Mouse (Mus musculus): ENCODE data around the gene Dock4. TPM values are rescaled to one million over a fixed set of nuclear protein-coding genes. Genes with fewer than 3 reads are reported as not detected.
"Not testable (repeated sequence)": the region's sequence is repeated elsewhere in the genome, so short reads cannot be mapped to it uniquely, and the experiment has no call there.

The Dock4 gene
- polyA plus RNA-seq, 1 experiment from 2014 or later: 12.6 TPM

DNA sequence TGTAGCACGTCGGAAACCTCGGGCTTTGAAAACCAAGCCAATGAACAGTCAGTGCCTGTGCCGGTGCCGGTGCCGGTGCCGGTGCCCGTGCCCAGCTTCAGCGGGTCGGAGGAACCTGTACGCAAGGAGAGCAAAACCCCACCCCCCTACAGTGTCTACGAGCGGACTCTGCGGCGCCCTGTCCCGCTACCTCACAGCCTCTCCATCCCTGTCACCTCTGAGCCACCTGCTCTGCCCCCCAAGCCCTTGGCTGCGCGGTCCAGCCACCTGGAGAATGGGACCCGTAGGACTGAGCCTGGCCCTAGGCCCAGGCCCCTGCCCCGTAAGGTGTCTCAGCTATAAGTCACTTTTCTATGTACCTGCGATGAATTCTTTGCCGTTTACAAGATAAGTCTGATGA is 398.6 kb downstream of the Dock4 start:
- no peak for DNase-seq (ENCODE audit: low spot score, missing footprints)
- H3K36me3 ChIP-seq (ENCODE audit: control insufficient read depth, insufficient read depth, low read length): no peaks in the 10 kb centered on the region
- H3K4me1 ChIP-seq (ENCODE audit: control insufficient read depth, insufficient read depth, low read length): no peaks in the 10 kb centered on the region
- no peaks in the 10 kb centered on the region for H3K9me3 ChIP-seq (ENCODE audit: control insufficient read depth, low read length)
- no peak for ATAC-seq (ENCODE audit: low FRiP score)
- no peak overlapping the region for H3K4me3 ChIP-seq (ENCODE audit: low read depth, low read length)
- no peak overlapping the region for H3K4me2 ChIP-seq
- H3K9ac ChIP-seq (ENCODE audit: low read length): no peak overlapping the region
- no peak overlapping the region for H3K27ac ChIP-seq (ENCODE audit: low read depth, low read length)
- no peaks in the 10 kb centered on the region for H3K27me3 ChIP-seq (ENCODE audit: control insufficient read depth, insufficient read depth, low read length)
- 95% methylated on average over 21 of the region's 22 CpGs for WGBS

DNA sequence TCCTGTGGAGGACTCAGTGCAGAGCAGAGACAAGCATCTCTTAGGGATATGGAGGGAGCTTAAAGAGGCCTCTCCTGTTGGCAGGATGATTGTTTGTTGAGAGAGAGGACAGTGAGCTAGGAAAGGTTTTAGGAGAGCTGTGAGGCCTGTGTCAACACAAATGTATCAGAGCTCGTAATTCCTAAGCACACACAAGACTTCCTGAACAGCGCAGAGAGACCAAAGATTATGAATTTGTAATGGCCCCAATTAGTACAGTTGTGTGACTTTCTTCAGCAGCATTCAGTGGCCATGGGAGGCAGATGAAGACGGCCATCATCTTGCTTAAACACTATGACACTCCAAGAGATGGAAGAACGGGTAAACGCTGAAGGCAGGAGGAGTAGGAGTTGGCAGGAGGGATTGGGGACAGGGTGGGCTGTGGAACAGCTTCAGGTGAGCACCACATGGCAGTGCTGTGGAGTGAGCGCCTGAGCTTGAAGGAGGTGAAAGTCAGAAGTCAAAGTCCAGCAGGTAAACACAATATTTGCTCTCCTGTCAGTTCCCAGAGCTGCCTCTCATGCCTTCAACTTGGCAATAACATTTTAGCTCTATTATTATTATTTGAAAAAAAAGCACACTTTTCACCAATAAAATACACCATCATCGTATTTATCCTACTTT is 409.1 kb downstream of the Dock4 start:
- no peaks in the 10 kb centered on the region for H3K9me3 ChIP-seq (ENCODE audit: control insufficient read depth, low read length)
- no peaks in the 10 kb centered on the region for H3K36me3 ChIP-seq (ENCODE audit: control insufficient read depth, insufficient read depth, low read length)
- no peak overlapping the region for H3K4me3 ChIP-seq (ENCODE audit: low read depth, low read length)
- H3K4me1 ChIP-seq (ENCODE audit: control insufficient read depth, insufficient read depth, low read length): no peaks in the 10 kb centered on the region
- no peak for DNase-seq (ENCODE audit: low spot score, missing footprints)
- no peak for ATAC-seq (ENCODE audit: low FRiP score)
- no peak overlapping the region for H3K9ac ChIP-seq (ENCODE audit: low read length)
- no peak overlapping the region for H3K4me2 ChIP-seq
- H3K27me3 ChIP-seq (ENCODE audit: control insufficient read depth, insufficient read depth, low read length): no peaks in the 10 kb centered on the region
- 94% methylated on average over 7 of the region's 7 CpGs for WGBS
- H3K27ac ChIP-seq (ENCODE audit: low read depth, low read length): no peak overlapping the region

- Histone ChIP-seq H3K9ac (ENCODE audit: low read length) (no peak overlapping the region), H3K27ac (ENCODE audit: low read depth, low read length) (no peak overlapping the region), H3K4me2 (no peak overlapping the region), H3K4me1 (ENCODE audit: control insufficient read depth, insufficient read depth, low read length) (no peaks in the 10 kb centered on the region), H3K27me3 (ENCODE audit: control insufficient read depth, insufficient read depth, low read length) (no peaks in the 10 kb centered on the region), H3K36me3 (ENCODE audit: control insufficient read depth, insufficient read depth, low read length) (no peaks in the 10 kb centered on the region), H3K4me3 (ENCODE audit: low read depth, low read length) (no peak overlapping the region), H3K9me3 (ENCODE audit: control insufficient read depth, low read length) (no peaks in the 10 kb centered on the region)
- DNase-seq (ENCODE audit: low spot score, missing footprints) (no peak), ATAC-seq (ENCODE audit: low FRiP score) (no peak)
- 87% methylated on average over 7 of the region's 7 CpGs for WGBS
Measured at GRCm38 (mm10) chr12:40857466-40857865, 411.7 kb downstream of the Dock4 start.

- 86% methylated on average over 6 of the region's 7 CpGs for WGBS
- not testable (repeated sequence) for DNase-seq (ENCODE audit: low spot score, missing footprints)
Measured at GRCm38 (mm10) chr12:40858763-40859162, 413.0 kb downstream of the Dock4 start.

DNA sequence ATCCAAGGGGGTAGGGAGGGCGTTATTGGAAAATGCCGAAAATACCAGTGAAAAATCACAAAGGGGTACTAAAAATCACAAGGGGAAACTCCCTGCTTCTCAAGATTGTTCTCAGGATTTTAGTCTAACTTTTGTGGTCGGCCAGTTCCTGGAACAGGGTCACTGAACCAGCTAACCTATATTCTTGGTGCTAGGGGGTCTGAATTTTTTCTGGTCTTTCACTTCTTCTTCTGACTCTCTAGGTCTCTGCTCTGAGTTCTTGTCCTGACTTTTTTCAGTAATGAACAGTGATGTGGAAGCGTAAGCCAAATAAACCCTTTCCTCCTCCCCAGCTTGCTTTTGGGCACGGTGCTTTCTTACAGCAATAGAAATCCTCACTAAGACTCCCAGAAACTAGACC is 424.6 kb downstream of the Dock4 start:
- Histone ChIP-seq H3K4me2 (no peak overlapping the region), H3K4me1 (ENCODE audit: control insufficient read depth, insufficient read depth, low read length) (no peaks in the 10 kb centered on the region), H3K27me3 (ENCODE audit: control insufficient read depth, insufficient read depth, low read length) (no peaks in the 10 kb centered on the region), H3K4me3 (ENCODE audit: low read depth, low read length) (no peak overlapping the region), H3K27ac (ENCODE audit: low read depth, low read length) (no peak overlapping the region), H3K9me3 (ENCODE audit: control insufficient read depth, low read length) (no peaks in the 10 kb centered on the region), H3K36me3 (ENCODE audit: control insufficient read depth, insufficient read depth, low read length) (no peaks in the 10 kb centered on the region), H3K9ac (ENCODE audit: low read length) (no peak overlapping the region)
- 90% methylated on average over 5 of the region's 5 CpGs for WGBS
- ATAC-seq (ENCODE audit: low FRiP score) (no peak), DNase-seq (ENCODE audit: low spot score, missing footprints) (no peak)

More at GRCm38 (mm10) chr12:40858763-40859162, 413.0 kb downstream of the Dock4 start:
- H3K4me2 ChIP-seq; H3K4me1 ChIP-seq (ENCODE audit: control insufficient read depth, insufficient read depth, low read length); H3K9ac ChIP-seq (ENCODE audit: low read length); H3K4me3 ChIP-seq (ENCODE audit: low read depth, low read length); H3K36me3 ChIP-seq (ENCODE audit: control insufficient read depth, insufficient read depth, low read length); H3K9me3 ChIP-seq (ENCODE audit: control insufficient read depth, low read length); H3K27me3 ChIP-seq (ENCODE audit: control insufficient read depth, insufficient read depth, low read length); ATAC-seq (ENCODE audit: low FRiP score); H3K27ac ChIP-seq (ENCODE audit: low read depth, low read length): not testable (repeated sequence)

- no peak for ATAC-seq (ENCODE audit: low FRiP score)
- no peaks in the 10 kb centered on the region for H3K36me3 ChIP-seq (ENCODE audit: control insufficient read depth, insufficient read depth, low read length)
- H3K9ac ChIP-seq (ENCODE audit: low read length): no peak overlapping the region
- no peak overlapping the region for H3K4me3 ChIP-seq (ENCODE audit: low read depth, low read length)
- H3K27me3 ChIP-seq (ENCODE audit: control insufficient read depth, insufficient read depth, low read length): no peaks in the 10 kb centered on the region
- H3K9me3 ChIP-seq (ENCODE audit: control insufficient read depth, low read length): no peaks in the 10 kb centered on the region
- H3K4me2 ChIP-seq: no peak overlapping the region
- H3K4me1 ChIP-seq (ENCODE audit: control insufficient read depth, insufficient read depth, low read length): no peaks in the 10 kb centered on the region
- WGBS: 92% methylated on average over 3 of the region's 3 CpGs
- DNase-seq (ENCODE audit: low spot score, missing footprints): no peak
- no peak overlapping the region for H3K27ac ChIP-seq (ENCODE audit: low read depth, low read length)
Measured at GRCm38 (mm10) chr12:40872716-40873115, 427.0 kb downstream of the Dock4 start.

- not testable (repeated sequence) for H3K4me2 ChIP-seq; ATAC-seq (ENCODE audit: low FRiP score); H3K4me3 ChIP-seq (ENCODE audit: low read depth, low read length); H3K27me3 ChIP-seq (ENCODE audit: control insufficient read depth, insufficient read depth, low read length); H3K9me3 ChIP-seq (ENCODE audit: control insufficient read depth, low read length); H3K36me3 ChIP-seq (ENCODE audit: control insufficient read depth, insufficient read depth, low read length); H3K9ac ChIP-seq (ENCODE audit: low read length); H3K4me1 ChIP-seq (ENCODE audit: control insufficient read depth, insufficient read depth, low read length); H3K27ac ChIP-seq (ENCODE audit: low read depth, low read length); DNase-seq (ENCODE audit: low spot score, missing footprints)
- 86% methylated on average over 7 of the region's 7 CpGs for WGBS
Measured at GRCm38 (mm10) chr12:40873267-40873666, 427.5 kb downstream of the Dock4 start.

- Histone ChIP-seq H3K27me3 (ENCODE audit: control insufficient read depth, insufficient read depth, low read length) (no peaks in the 10 kb centered on the region), H3K4me3 (ENCODE audit: low read depth, low read length) (no peak overlapping the region), H3K36me3 (ENCODE audit: control insufficient read depth, insufficient read depth, low read length) (no peaks in the 10 kb centered on the region), H3K4me1 (ENCODE audit: control insufficient read depth, insufficient read depth, low read length) (no peaks in the 10 kb centered on the region), H3K9ac (ENCODE audit: low read length) (no peak overlapping the region), H3K27ac (ENCODE audit: low read depth, low read length) (no peak overlapping the region), H3K4me2 (no peak overlapping the region), H3K9me3 (ENCODE audit: control insufficient read depth, low read length) (no peaks in the 10 kb centered on the region)
- ATAC-seq (ENCODE audit: low FRiP score): no peak
- WGBS: 93% methylated on average over 3 of the region's 3 CpGs
- no peak for DNase-seq (ENCODE audit: low spot score, missing footprints)
Measured at GRCm38 (mm10) chr12:40884976-40885375, 439.2 kb downstream of the Dock4 start.

DNA sequence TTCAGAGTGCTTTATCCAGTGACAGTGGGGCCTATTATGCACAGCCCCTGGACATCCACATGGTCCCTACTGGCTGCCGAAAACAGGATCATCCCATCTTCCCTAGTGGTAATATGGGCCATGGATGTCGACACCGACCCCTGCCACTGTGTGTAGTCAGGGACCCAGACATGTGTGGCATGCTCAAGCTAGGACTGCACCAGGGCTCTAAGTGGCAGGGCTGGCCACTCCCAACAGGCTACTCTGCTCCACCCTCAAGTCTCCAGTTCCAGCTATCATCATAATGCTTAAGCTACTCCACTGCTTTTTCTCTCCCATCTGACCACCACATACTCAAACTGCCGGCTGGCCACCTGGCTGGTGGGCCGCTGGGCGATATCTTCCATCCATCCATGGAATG is 439.6 kb downstream of the Dock4 start:
- DNase-seq (ENCODE audit: low spot score, missing footprints) (no peak), ATAC-seq (ENCODE audit: low FRiP score) (0 out of 2 replicates have a peak, but pooled peaks have one; percentile 42)
- WGBS: 94% methylated on average over 6 of the region's 6 CpGs
- no peak overlapping the region for H3K4me3 ChIP-seq (ENCODE audit: low read depth, low read length)
- no peaks in the 10 kb centered on the region for H3K9me3 ChIP-seq (ENCODE audit: control insufficient read depth, low read length)
- no peaks in the 10 kb centered on the region for H3K27me3 ChIP-seq (ENCODE audit: control insufficient read depth, insufficient read depth, low read length)
- H3K9ac ChIP-seq (ENCODE audit: low read length): no peak overlapping the region
- H3K36me3 ChIP-seq (ENCODE audit: control insufficient read depth, insufficient read depth, low read length): no peaks in the 10 kb centered on the region
- H3K4me1 ChIP-seq (ENCODE audit: control insufficient read depth, insufficient read depth, low read length): no peaks in the 10 kb centered on the region
- no peak overlapping the region for H3K27ac ChIP-seq (ENCODE audit: low read depth, low read length)
- no peak overlapping the region for H3K4me2 ChIP-seq

Measured in midbrain, embryonic 11.5 days (tissue).